Mouse (Mus musculus): ENCODE results near the gene Elfn1. TPM values are rescaled to one million over a fixed set of nuclear protein-coding genes. Genes with fewer than 3 reads are reported as not detected.
A peak's percentile ranks its signal among the peaks of the same experiment; 100 is the strongest.

Gene Elfn1
- total RNA-seq, 2 experiments from 2014 or later: 14.1 to 16.8 TPM

DNA sequence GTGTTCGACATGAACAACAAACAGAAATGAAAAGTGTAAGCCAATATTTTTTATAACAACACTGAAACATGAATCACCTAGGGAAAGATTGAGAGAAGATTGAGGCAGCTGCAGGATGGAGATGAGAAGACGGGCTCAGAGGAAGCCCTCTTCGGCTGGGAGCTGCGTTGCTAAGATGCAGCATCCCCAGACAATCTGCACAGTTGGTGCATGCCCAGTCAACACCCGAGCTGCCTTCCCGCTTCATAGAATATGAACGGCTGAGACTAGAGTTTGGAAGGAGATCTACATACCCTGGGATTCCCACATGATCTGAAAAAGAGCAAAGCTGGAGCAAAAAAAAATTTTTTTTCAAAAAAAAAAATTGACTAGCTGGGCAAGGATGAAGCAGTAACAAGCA lies 111.0 kb downstream of the Elfn1 start:
- no peak for DNase-seq (ENCODE audit: low spot score in 2 of 2)

- no peak for DNase-seq (ENCODE audit: low spot score in 2 of 2)
These were observed 111.9 kb downstream of the Elfn1 start for GRCm38 (mm10) chr5:140019616-140020015.

DNA sequence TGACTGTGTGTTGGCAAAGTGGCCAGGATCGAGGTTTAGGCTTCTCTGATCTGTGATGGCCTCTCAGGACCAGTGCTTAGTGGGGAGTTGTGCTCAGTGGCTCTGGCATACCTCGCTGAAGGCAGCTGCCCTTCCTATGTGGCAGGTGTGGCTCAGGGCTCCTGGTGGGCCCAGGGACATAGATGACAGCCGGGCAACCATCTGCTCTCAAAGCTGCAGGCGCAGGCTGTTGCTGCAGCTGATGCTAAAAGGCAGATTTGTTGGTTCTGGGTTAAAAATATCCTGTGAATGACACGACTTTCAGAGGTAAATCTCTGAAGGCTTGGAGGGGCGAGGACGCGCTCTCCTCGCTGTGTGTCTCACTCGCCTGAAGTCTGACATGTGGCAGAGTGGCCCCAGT lies 114.0 kb downstream of the Elfn1 start:
- no peak for DNase-seq (ENCODE audit: low spot score in 2 of 2)

GRCm38 (mm10) chr5:140022861-140023260 lies 115.1 kb downstream of the Elfn1 start:
- no peak for DNase-seq (ENCODE audit: low spot score in 2 of 2)

DNA sequence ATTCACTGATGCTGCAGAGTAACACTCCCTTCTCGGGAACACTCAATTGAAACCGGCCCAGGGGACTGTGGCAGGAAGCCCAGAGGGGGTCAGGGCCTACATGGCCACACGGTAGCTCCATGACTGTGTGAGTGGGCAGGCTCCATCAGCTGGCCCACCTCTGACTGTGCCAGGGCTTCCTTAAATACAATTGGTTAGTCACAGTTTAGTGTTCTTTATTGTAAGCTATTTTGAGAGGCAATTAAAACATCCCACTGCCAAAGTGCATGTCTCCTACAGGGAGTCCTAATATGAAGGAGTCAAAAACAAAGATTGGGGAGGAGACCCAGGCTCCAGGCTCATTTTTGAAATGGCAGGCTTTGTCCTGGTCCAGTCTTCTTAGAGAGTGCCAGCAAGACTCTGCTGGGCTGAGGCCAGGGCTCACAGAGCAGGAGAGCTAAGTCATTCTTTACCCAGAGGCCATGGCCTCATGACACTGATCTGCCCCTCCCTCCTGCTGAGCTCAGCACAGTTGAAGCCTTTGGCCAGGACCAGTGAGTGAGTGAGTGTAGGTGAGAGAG lies 116.3 kb downstream of the Elfn1 start:
- DNase-seq (ENCODE audit: low spot score in 2 of 2): peak in 1 of 2 experiments; percentile 19

Other genes with a start within 250 kb of the Elfn1 start
- gene Micall2, start 171.6 kb upstream of the Elfn1 start, total RNA-seq (2021): 10 to 100 TPM; 13.4 to 13.7 TPM
- gene Ints1, start 132.3 kb upstream of the Elfn1 start, total RNA-seq (2021): 10 to 100 TPM; 52.8 to 65.7 TPM
- 10 to 100 TPM; 21.9 to 23.2 TPM for gene Mafk, start 116.4 kb upstream of the Elfn1 start, total RNA-seq (2021)
- gene Tmem184a, start 88.0 kb upstream of the Elfn1 start, total RNA-seq (2021): 1 to 10 TPM; 1.5 to 3.9 TPM
- gene Gm26938, start 81.5 kb upstream of the Elfn1 start, total RNA-seq (2021): not detected
- gene Psmg3, start 81.1 kb upstream of the Elfn1 start, total RNA-seq (2021): 10 to 100 TPM; 19.7 to 22.2 TPM